Mouse (Mus musculus) MEL-GATA-1-ER (cell line): ENCODE measurements around the gene Chodl.
A peak's percentile ranks its signal among the peaks of the same experiment; 100 is the strongest.

Experiments
- DNase-seq: peaks from one replicate; pipeline ENCODE4 v3.0.0-alpha.2; 2012; ENCODE audit warnings: low read depth; ENCODE audit errors: extremely low read depth

Gene Chodl

DNA sequence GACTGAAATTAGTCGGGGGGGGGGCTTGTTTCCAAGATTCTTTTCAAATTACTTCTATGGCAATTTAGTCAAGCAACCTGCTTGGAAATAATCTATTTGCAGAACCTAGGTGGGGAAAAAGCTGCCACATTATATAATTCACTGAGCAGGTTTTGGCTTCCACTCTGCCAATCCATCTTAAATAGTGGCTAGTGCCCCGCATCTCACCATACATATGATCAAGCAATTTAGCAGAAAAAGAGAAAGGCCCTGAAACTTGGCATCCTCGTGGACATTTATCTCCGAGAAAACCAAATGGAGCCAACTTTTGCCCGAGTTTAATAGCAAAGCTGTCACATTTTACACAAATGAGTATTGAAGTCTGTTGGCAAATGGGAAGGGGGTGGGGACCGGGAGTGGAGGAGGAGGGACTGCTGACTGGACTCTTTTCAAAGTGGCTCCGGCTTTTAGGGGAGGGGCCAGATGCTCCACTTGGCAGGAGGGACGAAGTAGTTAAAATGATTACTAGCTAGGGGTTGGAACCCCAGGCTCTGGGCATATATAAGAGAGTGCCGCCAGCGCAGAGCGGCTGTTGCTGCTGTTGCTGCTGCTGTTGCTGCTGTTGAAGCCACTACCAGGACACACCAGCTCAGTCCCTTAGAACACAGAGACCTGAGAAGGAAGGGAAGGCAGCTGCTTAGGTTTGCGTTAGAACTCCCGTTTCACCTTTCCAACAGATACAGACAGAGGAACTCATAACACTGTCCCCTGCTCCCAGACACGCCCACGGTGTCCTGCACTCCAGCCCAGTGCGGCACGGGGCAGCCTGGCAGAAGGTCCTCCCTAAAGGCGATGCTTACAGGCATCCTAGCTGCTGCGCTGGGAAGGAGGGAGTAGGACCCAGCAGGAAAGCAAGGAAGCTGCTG, at the start of gene Chodl:
Gene Chodl, plus strand, starts transcription at position 567 of the 905 bp plus-strand sequence.
- no peak for DNase-seq

- no peak for DNase-seq
Observed at GRCm38 (mm10) chr16:78922644-78923043, 8.1 kb upstream of the Chodl start.

- DNase-seq = no peak
Observed at GRCm38 (mm10) chr16:78931287-78932025, 708 bp downstream of the Chodl start.

DNA sequence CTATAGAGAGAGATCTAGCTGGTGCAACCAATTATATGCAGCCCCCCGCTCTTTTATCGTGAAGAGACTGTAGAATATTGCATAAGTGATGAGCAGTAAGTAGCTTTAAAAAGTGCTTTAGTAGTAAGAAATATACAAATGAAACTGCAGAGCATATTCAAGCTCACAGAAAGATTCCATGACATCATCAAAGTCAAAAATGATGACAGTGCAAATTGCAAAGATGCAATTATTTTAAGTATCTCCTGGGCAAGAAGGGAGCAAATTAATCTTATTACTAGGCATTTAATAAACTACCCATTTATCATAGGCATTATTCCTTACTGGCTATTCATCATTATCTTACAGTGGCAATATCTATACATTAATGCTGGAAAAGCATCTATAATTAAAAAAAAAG, 3.5 kb downstream of the Chodl start:
- DNase-seq = no peak

DNA sequence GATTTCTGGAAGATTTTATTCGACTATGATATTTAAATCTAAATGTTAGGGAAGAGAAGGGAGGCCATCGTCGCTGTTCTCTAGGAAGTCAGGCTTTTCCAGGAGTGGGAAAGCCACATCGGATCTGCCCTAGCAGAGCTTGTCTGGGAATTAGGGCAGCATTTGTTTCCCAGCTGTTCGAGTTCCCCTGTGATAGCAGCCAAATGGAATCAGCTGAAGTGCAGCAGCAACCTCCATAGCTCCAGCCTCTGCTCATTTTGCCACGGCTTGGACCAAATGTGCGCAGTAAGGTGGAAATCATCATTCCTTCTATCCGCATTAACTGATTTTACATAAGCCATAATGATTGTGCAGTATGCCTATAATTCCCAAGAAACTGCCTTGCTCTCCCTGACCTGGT, 7.0 kb downstream of the Chodl start:
- no peak for DNase-seq

GRCm38 (mm10) chr16:78950359-78950758, 19.6 kb downstream of the Chodl start:
- no peak for DNase-seq

GRCm38 (mm10) chr16:78957434-78957833, 26.7 kb downstream of the Chodl start:
- DNase-seq = no peak

DNA sequence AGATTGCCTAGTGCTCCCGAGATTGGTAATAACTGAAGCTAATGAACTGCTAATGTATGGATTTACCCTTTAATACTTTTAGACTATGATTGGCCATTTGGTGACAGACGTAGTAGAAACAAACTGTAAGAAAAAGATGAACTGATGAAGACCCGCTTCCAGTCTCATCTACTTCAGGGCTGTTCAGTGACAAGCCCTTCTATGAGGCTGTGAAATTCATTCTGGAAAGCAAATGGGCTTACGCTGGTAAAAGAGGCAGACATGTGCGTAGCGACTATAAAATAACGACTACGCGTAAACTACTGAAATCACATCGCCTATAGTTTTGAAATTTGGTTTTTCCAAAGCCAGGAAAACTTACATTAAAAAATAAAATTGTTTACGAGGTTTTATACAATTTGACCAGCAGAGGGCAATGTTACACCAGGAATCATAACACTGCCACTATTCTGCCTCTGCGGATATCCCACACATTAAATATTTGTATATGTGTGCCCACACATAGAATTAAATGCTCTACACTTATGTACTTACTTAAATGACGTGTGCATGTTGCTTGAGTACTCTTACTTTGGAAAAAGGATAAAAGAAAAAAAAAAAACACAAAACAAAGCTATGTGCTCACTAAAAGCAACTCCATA, 38.5 kb downstream of the Chodl start:
- DNase-seq = peak; percentile 15

GRCm38 (mm10) chr16:78974099-78974498, 43.4 kb downstream of the Chodl start:
- peak; percentile 31 for DNase-seq

DNA sequence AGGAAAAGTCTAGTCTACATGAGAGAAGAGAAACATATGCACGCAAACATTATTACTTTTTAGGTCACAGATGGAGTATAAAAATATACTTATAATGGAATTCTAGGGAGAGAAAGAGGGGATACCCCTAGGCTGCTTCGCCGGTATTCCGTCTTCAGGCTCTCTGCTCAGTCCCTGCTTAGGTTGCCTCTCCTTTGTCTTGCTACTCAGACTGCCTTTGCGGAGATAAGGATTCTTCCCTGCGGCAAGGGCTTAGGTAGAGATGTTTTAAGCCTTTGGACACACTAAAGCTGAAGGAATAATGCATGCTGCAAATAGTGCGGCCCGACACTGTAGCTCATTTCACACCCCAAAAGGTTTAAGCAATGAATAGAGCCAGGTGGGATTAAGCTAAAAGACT, 45.6 kb downstream of the Chodl start:
- no peak for DNase-seq
